Comparison of ENCODE assay signal across 8 mouse cellular contexts in the genomic region with DNA sequence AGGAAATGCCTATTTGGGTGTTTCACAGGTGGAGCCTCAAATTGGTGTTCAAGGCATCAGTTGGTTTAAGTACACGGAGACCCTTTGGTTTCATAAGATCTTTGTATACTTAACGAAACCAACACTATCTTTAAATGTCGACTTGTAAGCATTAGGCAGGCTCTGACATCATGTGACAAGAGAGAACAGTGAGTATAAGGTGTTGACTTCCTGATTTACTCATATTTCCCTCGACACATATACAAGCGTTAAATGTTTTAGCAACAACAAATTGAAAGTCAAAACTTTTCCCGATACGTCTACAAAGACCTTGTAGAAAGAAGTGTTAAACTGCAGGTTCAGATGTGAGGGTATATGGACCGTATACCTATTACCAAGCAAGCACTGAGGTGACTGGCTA. TPM values are rescaled to one million over a fixed set of nuclear protein-coding genes. Genes with fewer than 3 reads are reported as not detected.
A peak's percentile ranks its signal among the peaks of the same experiment; 100 is the strongest.
DNase-seq lines count a peak whose midpoint lies in the region; ATAC-seq and TF ChIP-seq lines count a peak whose summit lies in the region.

No protein-coding gene starts in this region.

- H3K27ac ChIP-seq in CH12.LX (ENCODE audit: insufficient read depth, low read depth): no peak overlapping the region
- H3K27ac ChIP-seq in forebrain, embryonic 13.5 days: no peak overlapping the region
- peak overlapping the region; percentile 94; the same call in 1 of the 2 replicates for H3K27ac ChIP-seq in liver, postnatal 0 days (ENCODE audit: low read depth)

- no peak for TF ChIP-seq EP300 in CH12.LX (IDR thresholded peaks at IDR 0.05; ENCODE audit: low read length)
- TF ChIP-seq EP300 in liver, postnatal 0 days (IDR thresholded peaks at IDR 0.05; ENCODE audit: low read depth): no peak

- no peak for ATAC-seq in forebrain, embryonic 13.5 days
- ATAC-seq in liver, postnatal 0 days: peak; percentile 1; the same call in 1 of the 2 replicates
- no peak; the same call in 1 of the 2 replicates for ATAC-seq in megakaryocyte-erythroid progenitor cell, adult 5-6 weeks (replicated peaks; ENCODE audit: low FRiP score, low TSS enrichment, poor library complexity, severe bottlenecking)

- peaks cover 0 to 8% of the 10 kb centered on the region in 2 experiments; a peak in 2 of 4 replicates for H3K4me1 ChIP-seq in CH12.LX (ENCODE audit: control insufficient read depth in 1 of 2, insufficient read depth in 2 of 2)
- H3K4me1 ChIP-seq in forebrain, embryonic 13.5 days: peaks cover 12% of the 10 kb centered on the region
- H3K4me1 ChIP-seq in liver, postnatal 0 days (ENCODE audit: insufficient read depth): no peaks in the 10 kb centered on the region

- H3K36me3 ChIP-seq in CH12.LX (replicated peaks in 1 of 2; ENCODE audit: control insufficient read depth in 1 of 2, insufficient read depth in 1 of 2, low read length in 1 of 2): peaks cover 30 to 39% of the 10 kb centered on the region in 2 experiments
- peaks cover 32% of the 10 kb centered on the region for H3K36me3 ChIP-seq in forebrain, embryonic 13.5 days (ENCODE audit: poor library complexity, severe bottlenecking)
- H3K36me3 ChIP-seq in liver, postnatal 0 days (replicated peaks; ENCODE audit: insufficient read depth, low read length): peaks cover 34% of the 10 kb centered on the region

- peak overlapping the region; percentile 85 for H3K9ac ChIP-seq in CH12.LX (ENCODE audit: insufficient read depth, low read depth)
- H3K9ac ChIP-seq in forebrain, embryonic 13.5 days: peak overlapping the region; percentile 71; the same call in 1 of the 2 replicates
- H3K9ac ChIP-seq in liver, postnatal 0 days (replicated peaks): peak overlapping the region; percentile 85

- no peaks in the 10 kb centered on the region for H3K27me3 ChIP-seq in CH12.LX (replicated peaks)
- no peaks in the 10 kb centered on the region for H3K27me3 ChIP-seq in forebrain, embryonic 13.5 days
- H3K27me3 ChIP-seq in liver, postnatal 0 days (ENCODE audit: insufficient read depth, low read length): no peaks in the 10 kb centered on the region

- TF ChIP-seq CTCF in CH12.LX (conservative IDR thresholded peaks at IDR 0.05 in 1 of 2, IDR thresholded peaks at IDR 0.05 in 1 of 2; ENCODE audit: low read depth in 2 of 2, low read length in 2 of 2): no peak
- no peak for TF ChIP-seq CTCF in liver, postnatal 0 days (IDR thresholded peaks at IDR 0.05; ENCODE audit: low read depth)

- peak; percentile 1 for DNase-seq in embryo, embryonic 10.5 days (ENCODE audit: low spot score)
- no peak for DNase-seq in embryo, embryonic 9.5 days (ENCODE audit: extremely low spot score)
- DNase-seq in CH12.LX (ENCODE audit: extremely low read depth): peak; percentile 33
- no peak for DNase-seq in liver, postnatal 0 days
- no peak for DNase-seq in left cerebral cortex, adult 9 months (ENCODE audit: low spot score in 2 of 2)
- DNase-seq in urinary bladder, adult 18-20 months (ENCODE audit: low spot score in 2 of 2): no peak

- H3K4me2 ChIP-seq in CH12.LX (ENCODE audit: insufficient read depth, low read depth, poor library complexity, severe bottlenecking): peak overlapping the region; percentile 73; the same call in 1 of the 2 replicates
- H3K4me2 ChIP-seq in forebrain, embryonic 13.5 days: peak overlapping the region; percentile 77
- peak overlapping the region; percentile 74 for H3K4me2 ChIP-seq in liver, postnatal 0 days (ENCODE audit: low read depth, low read length)

- no peak for TF ChIP-seq RAD21 in CH12.LX (IDR thresholded peaks at IDR 0.05; ENCODE audit: low read depth, low read length)

- TF ChIP-seq POLR2A in CH12.LX (IDR thresholded peaks at IDR 0.05; ENCODE audit: low read depth, low read length): no peak

- in situ Hi-C loops in CH12.LX (cut with MboI; ENCODE audit: low pct_ligation_motif_present, low pct_unique_long_range_greater_than_20kb, low sequenced_read_pairs): no loop called here

- peak overlapping the region; percentile 70 to 97 (median 90) for H3K4me3 ChIP-seq in CH12.LX (replicated peaks in 1 of 3; ENCODE audit: low read depth in 2 of 3, low read length in 2 of 3, poor library complexity in 1 of 3)
- H3K4me3 ChIP-seq in forebrain, embryonic 13.5 days: peak overlapping the region; percentile 57
- H3K4me3 ChIP-seq in liver, postnatal 0 days (ENCODE audit: low read depth, low read length): peak overlapping the region; percentile 81

- dilution Hi-C loops in CH12.LX (cut with MboI; ENCODE audit: extremely low pct_ligation_motif_present, extremely low pct_unique_long_range_greater_than_20kb, low sequenced_read_pairs): no loop called here

- H3K79me2 ChIP-seq in CH12.LX (replicated peaks; ENCODE audit: control insufficient read depth, extremely low read depth, insufficient read depth, poor library complexity, severe bottlenecking): peaks cover 13% of the 10 kb centered on the region; the same call in 1 of the 2 replicates

- no peaks in the 10 kb centered on the region for H3K9me3 ChIP-seq in CH12.LX (replicated peaks; ENCODE audit: low read length)
- no peaks in the 10 kb centered on the region for H3K9me3 ChIP-seq in forebrain, embryonic 13.5 days (replicated peaks)
- H3K9me3 ChIP-seq in liver, postnatal 0 days (ENCODE audit: low read length): no peaks in the 10 kb centered on the region

- 71% methylated on average over 8 of the region's 8 CpGs for WGBS in forebrain, embryonic 13.5 days
- WGBS in liver, postnatal 0 days (ENCODE audit: insufficient replicate concordance): 37% methylated on average over 8 of the region's 8 CpGs

TF ChIP-seq in CH12.LX, 34 proteins besides CTCF, POLR2A, EP300 and RAD21:
- TF ChIP-seq KAT2A (IDR thresholded peaks at IDR 0.05; ENCODE audit: insufficient replicate concordance, low read length) (no peak), SIN3A (IDR thresholded peaks at IDR 0.05; ENCODE audit: low read length) (peak; percentile 43; the same call in 1 of the 2 replicates), TBP (conservative IDR thresholded peaks at IDR 0.05; ENCODE audit: low read depth, low read length) (no peak), MXI1 (IDR thresholded peaks at IDR 0.05; ENCODE audit: low read depth, low read length) (no peak), UBTF (IDR thresholded peaks at IDR 0.05; ENCODE audit: low read depth, low read length) (no peak), ZNF384 (IDR thresholded peaks at IDR 0.05; ENCODE audit: low read depth, low read length) (no peak), USF1 (IDR thresholded peaks at IDR 0.05; ENCODE audit: low read depth, low read length) (peak; percentile 12; the same call in 1 of the 2 replicates)

RNA-seq across cellular contexts. Expression of a gene that starts 1.2 kb away (rescaled TPM):
- 97.4 and 99.9 TPM in 2 replicates for total RNA-seq in CH12.LX (2012; rRNA removed)
- 115 and 129 TPM in 2 replicates for total RNA-seq in CH12.LX (2014; rRNA removed)
- polyA plus RNA-seq in CH12.LX (2012; ENCODE audit: insufficient read length, low read depth): 92.4 and 103 TPM in 2 replicates
- polyA plus RNA-seq in forebrain, embryonic 13.5 days (2015; fragmentation: Nextera tagmentation; extraction: Ambion mirVana): 92.9 and 99.1 TPM in 2 replicates
- 59.7 and 60.5 TPM in 2 replicates for polyA plus RNA-seq in liver, postnatal 0 days (2015; fragmentation: Nextera tagmentation; extraction: Ambion mirVana)
- total RNA-seq in megakaryocyte-erythroid progenitor cell, adult 5-6 weeks (2014; fragmentation: Nextera tagmentation): 80.1 and 93.1 TPM in 2 replicates
- total RNA-seq in megakaryocyte-erythroid progenitor cell, adult 5-6 weeks (2017): 62.7 and 74.2 TPM in 2 replicates

RNA-seq across cellular contexts. Expression of a gene that starts 13.1 kb away (rescaled TPM):
- total RNA-seq in CH12.LX (2012; rRNA removed) (not detected in 2 replicates), CH12.LX (2014; rRNA removed) (not detected in 2 replicates)
- not detected in 2 replicates for polyA plus RNA-seq in CH12.LX (2012; ENCODE audit: insufficient read length, low read depth)
- 0.18 TPM in 1 of 2 replicates, not detected in the other for polyA plus RNA-seq in forebrain, embryonic 13.5 days (2015; fragmentation: Nextera tagmentation; extraction: Ambion mirVana)
- not detected in 2 replicates for polyA plus RNA-seq in liver, postnatal 0 days (2015; fragmentation: Nextera tagmentation; extraction: Ambion mirVana)
- total RNA-seq in megakaryocyte-erythroid progenitor cell, adult 5-6 weeks (2014; fragmentation: Nextera tagmentation): not detected in 2 replicates
- total RNA-seq in megakaryocyte-erythroid progenitor cell, adult 5-6 weeks (2017): not detected in 2 replicates

RNA-seq across cellular contexts. Expression of a gene that starts 42.4 kb away (rescaled TPM):
- total RNA-seq in CH12.LX (2012; rRNA removed): 0.47 and 1.3 TPM in 2 replicates
- total RNA-seq in CH12.LX (2014; rRNA removed): 1.4 and 2.3 TPM in 2 replicates
- polyA plus RNA-seq in CH12.LX (2012; ENCODE audit: insufficient read length, low read depth): 3.2 and 4.1 TPM in 2 replicates
- 13.1 and 15.9 TPM in 2 replicates for polyA plus RNA-seq in forebrain, embryonic 13.5 days (2015; fragmentation: Nextera tagmentation; extraction: Ambion mirVana)
- 2.2 and 2.5 TPM in 2 replicates for polyA plus RNA-seq in liver, postnatal 0 days (2015; fragmentation: Nextera tagmentation; extraction: Ambion mirVana)
- total RNA-seq in megakaryocyte-erythroid progenitor cell, adult 5-6 weeks (2014; fragmentation: Nextera tagmentation): 3.5 and 9.8 TPM in 2 replicates
- total RNA-seq in megakaryocyte-erythroid progenitor cell, adult 5-6 weeks (2017): 6.2 TPM in 1 of 2 replicates, not detected in the other

Comparison
In these comparisons a context has a peak if more than half of its experiments do, and no peak if none do; other contexts are left out.
1. DNase-seq: peak in embryo, embryonic 10.5 days (single experiment) and CH12.LX (single experiment); none in embryo, embryonic 9.5 days (single experiment), liver, postnatal 0 days (single experiment), left cerebral cortex, adult 9 months (0 of 2) and urinary bladder, adult 18-20 months (0 of 2).
2. Peak in every context shown above with its lines, with median percentiles within 50 percentile points of each other: H3K4me2 ChIP-seq, H3K4me3 ChIP-seq and H3K9ac ChIP-seq.